Mouse (Mus musculus): Measurements from ENCODE around the gene Ndrg3.
"Not testable (repeated sequence)": the region's sequence is repeated elsewhere in the genome, so short reads cannot be mapped to it uniquely, and the experiment has no call there.

Gene Ndrg3

GRCm38 (mm10) chr2:156941523-156941922 lies 50.3 kb downstream of the Ndrg3 start:
- in situ Hi-C loops (cut with MboI, MseI) = loop anchor here (25.0 kb wide), 1 partner anchor 621 kb away; the partner anchor contains the start of genes Blcap and Nnat

- in situ Hi-C loops (cut with MboI, MseI) = loop anchor here (25.0 kb wide), 1 partner anchor 622 kb away; the partner anchor contains the start of genes Blcap and Nnat
These were observed 51.9 kb downstream of the Ndrg3 start for GRCm38 (mm10) chr2:156939926-156940325.

GRCm38 (mm10) chr2:156937795-156938194 lies 54.1 kb downstream of the Ndrg3 start:
- in situ Hi-C loops (cut with MboI, MseI) = loop anchor here (25.0 kb wide), 1 partner anchor 625 kb away; the partner anchor contains the start of genes Blcap and Nnat

GRCm38 (mm10) chr2:156935005-156935404 lies 56.9 kb downstream of the Ndrg3 start:
- in situ Hi-C loops (cut with MboI, MseI) = loop anchor here (25.0 kb wide), 1 partner anchor 627 kb away; the partner anchor contains the start of genes Blcap and Nnat

- in situ Hi-C loops (cut with MboI, MseI) = loop anchor here (25.0 kb wide), 1 partner anchor 629 kb away; the partner anchor contains the start of genes Blcap and Nnat
These were observed 58.4 kb downstream of the Ndrg3 start for GRCm38 (mm10) chr2:156933426-156933825.

- in situ Hi-C loops (cut with MboI, MseI) = loop anchor here (25.0 kb wide), 1 partner anchor 631 kb away; the partner anchor contains the start of genes Blcap and Nnat
These were observed 60.4 kb downstream of the Ndrg3 start for GRCm38 (mm10) chr2:156931421-156931820.

GRCm38 (mm10) chr2:156930549-156930948 lies 61.3 kb downstream of the Ndrg3 start:
- in situ Hi-C loops (cut with MboI, MseI) = loop anchor here (25.0 kb wide), 1 partner anchor 632 kb away; the partner anchor contains the start of genes Blcap and Nnat

- in situ Hi-C loops (cut with MboI, MseI) = loop anchor here (25.0 kb wide), 1 partner anchor 633 kb away; the partner anchor contains the start of genes Blcap and Nnat
These were observed 62.2 kb downstream of the Ndrg3 start for GRCm38 (mm10) chr2:156929519-156930120.

- in situ Hi-C loops (cut with MboI, MseI) = loop anchor here (25.0 kb wide), 1 partner anchor 634 kb away; the partner anchor contains the start of genes Blcap and Nnat
These were observed 63.2 kb downstream of the Ndrg3 start for GRCm38 (mm10) chr2:156928606-156929005.

- in situ Hi-C loops (cut with MboI, MseI) = loop anchor here (25.0 kb wide), 1 partner anchor 635 kb away; the partner anchor contains the start of genes Blcap and Nnat
These were observed 64.2 kb downstream of the Ndrg3 start for GRCm38 (mm10) chr2:156927663-156928062.

GRCm38 (mm10) chr2:156925611-156926010 lies 66.2 kb downstream of the Ndrg3 start:
- in situ Hi-C loops (cut with MboI, MseI) = loop anchor here (25.0 kb wide), 1 partner anchor 637 kb away; the partner anchor contains the start of genes Blcap and Nnat

- in situ Hi-C loops (cut with MboI, MseI) = loop anchor here (25.0 kb wide), 1 partner anchor 637 kb away; the partner anchor contains the start of genes Blcap and Nnat
These were observed 66.8 kb downstream of the Ndrg3 start for GRCm38 (mm10) chr2:156925075-156925474.

- in situ Hi-C loops (cut with MboI, MseI) = no loop called here
These were observed 67.5 kb downstream of the Ndrg3 start for GRCm38 (mm10) chr2:156924210-156924898.

- in situ Hi-C loops (cut with MboI, MseI) = no loop called here
These were observed 68.8 kb downstream of the Ndrg3 start for GRCm38 (mm10) chr2:156923057-156923456.

GRCm38 (mm10) chr2:156919796-156920195 lies 72.1 kb downstream of the Ndrg3 start:
- in situ Hi-C loops (cut with MboI, MseI) = no loop called here

GRCm38 (mm10) chr2:156919191-156919590 lies 72.7 kb downstream of the Ndrg3 start:
- in situ Hi-C loops (cut with MboI, MseI) = not testable (repeated sequence)

- in situ Hi-C loops (cut with MboI, MseI) = no loop called here
These were observed 73.3 kb downstream of the Ndrg3 start for GRCm38 (mm10) chr2:156918562-156918961.

- in situ Hi-C loops (cut with MboI, MseI) = no loop called here
These were observed 75.3 kb downstream of the Ndrg3 start for GRCm38 (mm10) chr2:156916419-156917125.

GRCm38 (mm10) chr2:156915559-156915958 lies 76.3 kb downstream of the Ndrg3 start:
- in situ Hi-C loops (cut with MboI, MseI) = no loop called here

GRCm38 (mm10) chr2:156913191-156913590 lies 78.7 kb downstream of the Ndrg3 start:
- in situ Hi-C loops (cut with MboI, MseI) = no loop called here

- in situ Hi-C loops (cut with MboI, MseI) = not testable (repeated sequence)
These were observed 85.9 kb downstream of the Ndrg3 start for GRCm38 (mm10) chr2:156905931-156906330.
